Mouse (Mus musculus): ENCODE data around the gene Rarg.

The Rarg gene

GRCm38 (mm10) chr15:102257202-102258075, at the start of gene Rarg:
TSS of gene Rarg (minus strand) at chr15:102257517.
- DNase-seq (ENCODE audit: inconsistent age in 2 of 2, low spot score in 1 of 2) = peak; percentile 80 to 84

GRCm38 (mm10) chr15:102302542-102302941, 45.2 kb upstream of the Rarg start:
- DNase-seq (ENCODE audit: inconsistent age in 2 of 2, low spot score in 1 of 2) = no peak

- DNase-seq (ENCODE audit: inconsistent age in 2 of 2, low spot score in 1 of 2) = no peak
Observed at GRCm38 (mm10) chr15:102296368-102297006, 39.2 kb upstream of the Rarg start.

GRCm38 (mm10) chr15:102295633-102296367, 38.5 kb upstream of the Rarg start, which contains the start of gene Espl1:
TSS of gene Espl1 (plus strand) at chr15:102296266.
- peak; percentile 93 to 97 for DNase-seq (ENCODE audit: inconsistent age in 2 of 2, low spot score in 1 of 2)

- DNase-seq (ENCODE audit: inconsistent age in 2 of 2, low spot score in 1 of 2) = peak; percentile 30 to 74
Observed at GRCm38 (mm10) chr15:102287395-102287794, 30.1 kb upstream of the Rarg start.

- no peak for DNase-seq (ENCODE audit: inconsistent age in 2 of 2, low spot score in 1 of 2)
Observed at GRCm38 (mm10) chr15:102283648-102284047, 26.3 kb upstream of the Rarg start.

GRCm38 (mm10) chr15:102282463-102283292, 25.4 kb upstream of the Rarg start:
- no peak for DNase-seq (ENCODE audit: inconsistent age in 2 of 2, low spot score in 1 of 2)

- DNase-seq (ENCODE audit: inconsistent age in 2 of 2, low spot score in 1 of 2) = peak in 1 of 2 experiments; percentile 22
Observed at GRCm38 (mm10) chr15:102280623-102281022, 23.3 kb upstream of the Rarg start.

- peak in 1 of 2 experiments; percentile 49 for DNase-seq (ENCODE audit: inconsistent age in 2 of 2, low spot score in 1 of 2)
Observed at GRCm38 (mm10) chr15:102279783-102280520, 22.6 kb upstream of the Rarg start.

GRCm38 (mm10) chr15:102279092-102279782, 21.9 kb upstream of the Rarg start, which contains the start of gene Mfsd5:
TSS of gene Mfsd5 (plus strand) at chr15:102279454.
- DNase-seq (ENCODE audit: inconsistent age in 2 of 2, low spot score in 1 of 2) = peak; percentile 89 to 96

- no peak for DNase-seq (ENCODE audit: inconsistent age in 2 of 2, low spot score in 1 of 2)
Observed at GRCm38 (mm10) chr15:102278726-102279091, 21.4 kb upstream of the Rarg start.

- no peak for DNase-seq (ENCODE audit: inconsistent age in 2 of 2, low spot score in 1 of 2)
Observed at GRCm38 (mm10) chr15:102273982-102274716, 16.8 kb upstream of the Rarg start.

GRCm38 (mm10) chr15:102271441-102271840, 14.1 kb upstream of the Rarg start:
- DNase-seq (ENCODE audit: inconsistent age in 2 of 2, low spot score in 1 of 2) = peak in 1 of 2 experiments; percentile 29

GRCm38 (mm10) chr15:102270274-102270960, 13.1 kb upstream of the Rarg start, which contains the start of gene Gm9918:
TSS of gene Gm9918 (plus strand) at chr15:102270563.
- no peak for DNase-seq (ENCODE audit: inconsistent age in 2 of 2, low spot score in 1 of 2)

- no peak for DNase-seq (ENCODE audit: inconsistent age in 2 of 2, low spot score in 1 of 2)
Observed at GRCm38 (mm10) chr15:102265548-102265947, 8.2 kb upstream of the Rarg start.

GRCm38 (mm10) chr15:102263037-102263436, 5.7 kb upstream of the Rarg start:
- DNase-seq (ENCODE audit: inconsistent age in 2 of 2, low spot score in 1 of 2) = no peak

GRCm38 (mm10) chr15:102262582-102262981, 5.3 kb upstream of the Rarg start:
- no peak for DNase-seq (ENCODE audit: inconsistent age in 2 of 2, low spot score in 1 of 2)

Data from adrenal gland, adult (tissue).